In the genomic region with DNA sequence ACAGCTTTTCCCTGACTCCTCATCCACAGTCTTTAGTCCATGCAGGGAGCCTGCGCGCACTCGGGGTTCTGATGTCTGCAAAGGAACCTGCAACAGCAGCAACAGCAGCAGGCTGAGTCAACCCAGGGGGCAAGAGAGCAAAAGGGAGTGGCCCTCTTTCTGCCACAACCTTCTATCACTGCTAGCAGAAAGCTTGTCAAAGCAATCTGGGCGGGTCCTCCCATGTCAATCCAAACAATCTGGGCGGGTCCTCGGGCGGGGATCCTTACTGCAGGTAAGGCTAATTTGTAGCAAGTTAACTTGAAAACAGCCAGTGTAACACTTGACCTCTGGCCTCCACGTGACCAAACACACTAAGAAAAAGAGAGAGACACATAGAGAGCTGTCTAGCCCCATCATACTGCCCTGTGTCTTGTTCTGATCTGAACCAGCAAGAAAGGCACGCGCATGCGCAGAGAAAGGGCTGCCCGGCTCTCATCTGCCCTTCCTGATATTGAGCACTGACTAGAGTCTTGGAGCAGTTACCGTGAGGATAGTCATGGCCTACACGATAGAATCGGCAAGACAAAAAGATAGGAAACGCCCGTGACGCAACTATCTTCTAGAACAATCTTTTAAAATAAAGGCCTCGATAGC, we compare ENCODE assay signal across 19 mouse cellular contexts. TPM values are rescaled to one million over a fixed set of nuclear protein-coding genes. Genes with fewer than 3 reads are reported as not detected.
"Had no signal": no experiment of that assay in that cellular context is flagged by ENCODE, and none has a peak within 500 bp of the region (broad histone marks: within the 10 kb centered on the region; RNA-seq: fewer than 3 reads in every experiment).

No protein-coding gene starts in this region.

- H3K9ac ChIP-seq: liver, embryonic 15.5 days; midbrain, embryonic 13.5 days had no signal

- H3K27ac ChIP-seq: limb, embryonic 10.5 days; liver, embryonic 15.5 days; midbrain, embryonic 13.5 days had no signal

- H3K4me1 ChIP-seq: liver, embryonic 15.5 days had no signal

- DNase-seq: kidney, adult 8-10 months; kidney, postnatal 25 days; lung, adult 2 months; lung, postnatal 36 days; right cerebral cortex, adult 18-20 months; right cerebral cortex, postnatal 25 days; thymus, adult 2 months; thymus, postnatal 36 days had no signal

- H3K27me3 ChIP-seq: midbrain, embryonic 13.5 days had no signal

- H3K4me2 ChIP-seq: liver, embryonic 11.5 days; liver, embryonic 15.5 days; midbrain, embryonic 13.5 days had no signal

- ATAC-seq: lung, postnatal 0 days; midbrain, embryonic 13.5 days had no signal

- H3K9me3 ChIP-seq: limb, embryonic 10.5 days; liver, embryonic 15.5 days; midbrain, embryonic 13.5 days had no signal

- H3K4me3 ChIP-seq: limb, embryonic 10.5 days; liver, embryonic 15.5 days; midbrain, embryonic 13.5 days had no signal

- H3K36me3 ChIP-seq: limb, embryonic 10.5 days; liver, embryonic 15.5 days; midbrain, embryonic 13.5 days had no signal

RNA-seq across cellular contexts. Expression of a gene that starts 24.1 kb away (rescaled TPM):
- polyA plus RNA-seq: kidney, embryonic 16.5 days; limb, embryonic 10.5 days; limb, embryonic 14.5 days; liver, embryonic 11.5 days; liver, embryonic 15.5 days; lung, adult 2 months; lung, postnatal 0 days; midbrain, embryonic 13.5 days; midbrain, postnatal 0 days; neural tube, embryonic 14.5 days; small intestine, adult 2 months; stomach, embryonic 16.5 days; thymus, adult 2 months had no signal
